Mouse (Mus musculus): Measurements from ENCODE around the gene Cpb2. TPM values are rescaled to one million over a fixed set of nuclear protein-coding genes. Genes with fewer than 3 reads are reported as not detected.

Cpb2 gene
- polyA plus RNA-seq, 1 experiment from 2014 or later, result 1.6 TPM

GRCm38 (mm10) chr14:75269531-75269930 lies 27.4 kb downstream of the Cpb2 start:
- Histone ChIP-seq H3K27me3 (replicated peaks; ENCODE audit: control insufficient read depth, insufficient read depth, low read length) (no peaks in the 10 kb centered on the region), H3K27ac (ENCODE audit: low read depth, low read length) (no peak overlapping the region), H3K4me2 (replicated peaks; ENCODE audit: low read depth) (no peak overlapping the region), H3K36me3 (ENCODE audit: control insufficient read depth, insufficient read depth) (no peaks in the 10 kb centered on the region), H3K4me1 (replicated peaks; ENCODE audit: control insufficient read depth, insufficient read depth, low read length) (no peaks in the 10 kb centered on the region), H3K9me3 (ENCODE audit: control insufficient read depth) (no peaks in the 10 kb centered on the region), H3K4me3 (ENCODE audit: low read depth, low read length) (no peak overlapping the region), H3K9ac (ENCODE audit: low read depth, low read length) (no peak overlapping the region)
- 86% methylated on average over 5 of the region's 5 CpGs for WGBS
- no peak for ATAC-seq
- TF ChIP-seq CTCF (IDR thresholded peaks at IDR 0.05; ENCODE audit: low read depth), result no peak

DNA sequence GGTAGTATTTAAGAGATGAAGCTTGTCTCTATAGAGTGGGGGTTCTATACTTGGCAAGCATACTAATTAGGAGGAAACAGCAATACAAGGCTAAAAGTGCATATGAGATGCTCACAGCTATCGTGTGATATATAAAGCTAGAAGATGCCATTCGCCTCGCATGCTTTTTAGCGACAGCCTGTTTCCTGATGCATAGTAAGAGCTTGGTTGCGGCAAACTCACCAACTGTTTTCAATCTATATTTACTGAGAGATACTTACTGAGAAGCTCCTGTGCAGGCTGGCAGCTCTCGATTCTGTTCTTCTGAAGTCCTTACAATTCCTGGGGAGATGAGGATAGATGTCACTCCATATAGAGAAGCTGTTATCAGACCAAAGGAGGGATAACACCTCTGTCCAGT lies 37.6 kb downstream of the Cpb2 start:
- no peak for ATAC-seq

GRCm38 (mm10) chr14:75280406-75280805 lies 38.3 kb downstream of the Cpb2 start:
- no peak overlapping the region for H3K27ac ChIP-seq (ENCODE audit: low read depth, low read length)
- TF ChIP-seq CTCF (IDR thresholded peaks at IDR 0.05; ENCODE audit: low read depth), result no peak
- no peaks in the 10 kb centered on the region for H3K4me1 ChIP-seq (replicated peaks; ENCODE audit: control insufficient read depth, insufficient read depth, low read length)
- 61% methylated on average over 5 of the region's 5 CpGs for WGBS
- no peak for ATAC-seq
- H3K27me3 ChIP-seq (replicated peaks; ENCODE audit: control insufficient read depth, insufficient read depth, low read length), result no peaks in the 10 kb centered on the region
- no peak overlapping the region for H3K9ac ChIP-seq (ENCODE audit: low read depth, low read length)
- no peaks in the 10 kb centered on the region for H3K9me3 ChIP-seq (ENCODE audit: control insufficient read depth)
- no peaks in the 10 kb centered on the region for H3K36me3 ChIP-seq (ENCODE audit: control insufficient read depth, insufficient read depth)
- H3K4me3 ChIP-seq (ENCODE audit: low read depth, low read length), result no peak overlapping the region
- no peak overlapping the region for H3K4me2 ChIP-seq (replicated peaks; ENCODE audit: low read depth)

More for the DNA sequence above, 37.6 kb downstream of the Cpb2 start:
- H3K27me3 ChIP-seq (replicated peaks; ENCODE audit: control insufficient read depth, insufficient read depth, low read length), result no peaks in the 10 kb centered on the region
- H3K4me2 ChIP-seq (replicated peaks; ENCODE audit: low read depth), result no peak overlapping the region
- 85% methylated on average over 6 of the region's 6 CpGs for WGBS
- H3K9me3 ChIP-seq (ENCODE audit: control insufficient read depth), result no peaks in the 10 kb centered on the region
- no peaks in the 10 kb centered on the region for H3K36me3 ChIP-seq (ENCODE audit: control insufficient read depth, insufficient read depth)
- no peaks in the 10 kb centered on the region for H3K4me1 ChIP-seq (replicated peaks; ENCODE audit: control insufficient read depth, insufficient read depth, low read length)
- no peak overlapping the region for H3K9ac ChIP-seq (ENCODE audit: low read depth, low read length)
- TF ChIP-seq CTCF (IDR thresholded peaks at IDR 0.05; ENCODE audit: low read depth), result no peak
- no peak overlapping the region for H3K27ac ChIP-seq (ENCODE audit: low read depth, low read length)
- H3K4me3 ChIP-seq (ENCODE audit: low read depth, low read length), result no peak overlapping the region

- WGBS, result 3% methylated on average over 19 of the region's 19 CpGs
Observed at GRCm38 (mm10) chr14:75283609-75284192, 41.6 kb downstream of the Cpb2 start.

GRCm38 (mm10) chr14:75284193-75284915 lies 42.3 kb downstream of the Cpb2 start, which contains the start of gene Zc3h13:
TSS of gene Zc3h13 (plus strand) at chr14:75284373.
- WGBS, result under 1% methylated on average over 61 of the region's 61 CpGs
- peak; percentile 99 for ATAC-seq
- no peaks in the 10 kb centered on the region for H3K27me3 ChIP-seq (replicated peaks; ENCODE audit: control insufficient read depth, insufficient read depth, low read length)
- H3K27ac ChIP-seq (ENCODE audit: low read depth, low read length), result peak within 1 kb of the TSS; percentile 85
- H3K4me3 ChIP-seq (ENCODE audit: low read depth, low read length), result peak within 1 kb of the TSS; percentile 97
- peak; percentile 33 for TF ChIP-seq CTCF (IDR thresholded peaks at IDR 0.05; ENCODE audit: low read depth)
- no peaks in the 10 kb centered on the region for H3K4me1 ChIP-seq (replicated peaks; ENCODE audit: control insufficient read depth, insufficient read depth, low read length)
- H3K9me3 ChIP-seq (ENCODE audit: control insufficient read depth), result no peaks in the 10 kb centered on the region
- H3K9ac ChIP-seq (ENCODE audit: low read depth, low read length), result peak within 1 kb of the TSS; percentile 77
- H3K36me3 ChIP-seq (ENCODE audit: control insufficient read depth, insufficient read depth), result no peaks in the 10 kb centered on the region
- H3K4me2 ChIP-seq (replicated peaks; ENCODE audit: low read depth), result peak within 1 kb of the TSS; percentile 81

More at GRCm38 (mm10) chr14:75283609-75284192, 41.6 kb downstream of the Cpb2 start:
- peak overlapping the region; percentile 97 for H3K4me3 ChIP-seq (ENCODE audit: low read depth, low read length)
- H3K4me1 ChIP-seq (replicated peaks; ENCODE audit: control insufficient read depth, insufficient read depth, low read length), result no peaks in the 10 kb centered on the region
- H3K4me2 ChIP-seq (replicated peaks; ENCODE audit: low read depth), result peak overlapping the region; percentile 81
- H3K27me3 ChIP-seq (replicated peaks; ENCODE audit: control insufficient read depth, insufficient read depth, low read length), result no peaks in the 10 kb centered on the region
- H3K27ac ChIP-seq (ENCODE audit: low read depth, low read length), result no peak overlapping the region; the same call in 1 of the 2 replicates
- TF ChIP-seq CTCF (IDR thresholded peaks at IDR 0.05; ENCODE audit: low read depth), result no peak
- peak overlapping the region; percentile 77 for H3K9ac ChIP-seq (ENCODE audit: low read depth, low read length)
- H3K9me3 ChIP-seq (ENCODE audit: control insufficient read depth), result no peaks in the 10 kb centered on the region
- ATAC-seq, result peak; percentile 3
- no peaks in the 10 kb centered on the region for H3K36me3 ChIP-seq (ENCODE audit: control insufficient read depth, insufficient read depth)

DNA sequence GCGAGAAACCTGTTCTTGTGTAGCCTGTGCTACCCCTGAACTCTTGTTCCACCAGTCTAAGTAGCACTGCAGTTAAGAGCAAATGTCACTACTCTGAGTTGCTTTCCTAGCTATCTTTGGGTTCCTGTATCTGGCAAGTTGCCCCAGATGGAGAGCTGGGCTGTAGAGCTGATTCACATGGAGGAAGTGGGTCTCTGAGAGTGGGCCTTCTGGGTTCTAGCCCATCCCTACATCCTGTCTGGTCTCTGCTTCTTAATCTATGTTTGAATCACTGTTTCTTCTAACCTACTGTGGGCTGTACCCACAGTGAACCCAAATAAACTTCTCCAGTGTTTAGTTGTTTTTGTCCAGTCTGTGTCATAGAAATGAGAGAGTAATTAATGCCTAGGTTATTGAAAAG lies 59.0 kb downstream of the Cpb2 start:
- 97% methylated on average over 1 of the region's 1 CpGs for WGBS
- H3K4me1 ChIP-seq (replicated peaks; ENCODE audit: control insufficient read depth, insufficient read depth, low read length), result no peaks in the 10 kb centered on the region
- no peaks in the 10 kb centered on the region for H3K9me3 ChIP-seq (ENCODE audit: control insufficient read depth)
- H3K4me2 ChIP-seq (replicated peaks; ENCODE audit: low read depth), result no peak overlapping the region
- TF ChIP-seq CTCF (IDR thresholded peaks at IDR 0.05; ENCODE audit: low read depth), result no peak
- no peak overlapping the region for H3K9ac ChIP-seq (ENCODE audit: low read depth, low read length)
- no peak overlapping the region for H3K27ac ChIP-seq (ENCODE audit: low read depth, low read length)
- no peaks in the 10 kb centered on the region for H3K27me3 ChIP-seq (replicated peaks; ENCODE audit: control insufficient read depth, insufficient read depth, low read length)
- H3K36me3 ChIP-seq (ENCODE audit: control insufficient read depth, insufficient read depth), result no peaks in the 10 kb centered on the region
- H3K4me3 ChIP-seq (ENCODE audit: low read depth, low read length), result no peak overlapping the region
- ATAC-seq, result no peak

Measured in intestine, postnatal 0 days (tissue).